Mouse (Mus musculus) thymus, postnatal 4 days (tissue): ENCODE data around the gene Pdzrn4.
"Not testable (repeated sequence)": the region's sequence is repeated elsewhere in the genome, so short reads cannot be mapped to it uniquely, and the experiment has no call there.

ENCODE experiments used
- DNase-seq: peaks from one replicate; pipeline ENCODE4 v3.0.0; 2021

The Pdzrn4 gene

GRCm38 (mm10) chr15:92396770-92397608 is at the start of gene Pdzrn4:
TSS of gene Pdzrn4 (plus strand) at chr15:92396881.
- peak; percentile 10 for DNase-seq

GRCm38 (mm10) chr15:92347426-92347825 is 49.3 kb upstream of the Pdzrn4 start:
- DNase-seq: no peak

- no peak for DNase-seq
Measured at GRCm38 (mm10) chr15:92347902-92348301, 48.8 kb upstream of the Pdzrn4 start.

- not testable (repeated sequence) for DNase-seq
Measured at GRCm38 (mm10) chr15:92348453-92348852, 48.2 kb upstream of the Pdzrn4 start.

- DNase-seq: no peak
Measured at GRCm38 (mm10) chr15:92364153-92364552, 32.5 kb upstream of the Pdzrn4 start.

- no peak for DNase-seq
Measured at GRCm38 (mm10) chr15:92364592-92364991, 32.1 kb upstream of the Pdzrn4 start.

GRCm38 (mm10) chr15:92394811-92395210 is 1.9 kb upstream of the Pdzrn4 start:
- no peak for DNase-seq

- DNase-seq: no peak
Measured at GRCm38 (mm10) chr15:92398747-92399146, 2.1 kb downstream of the Pdzrn4 start.

GRCm38 (mm10) chr15:92399278-92399677 is 2.6 kb downstream of the Pdzrn4 start:
- DNase-seq: no peak

GRCm38 (mm10) chr15:92401554-92401953 is 4.9 kb downstream of the Pdzrn4 start:
- DNase-seq: no peak

GRCm38 (mm10) chr15:92415323-92415722 is 18.6 kb downstream of the Pdzrn4 start:
- no peak for DNase-seq

- DNase-seq: no peak
Measured at GRCm38 (mm10) chr15:92416141-92416540, 19.5 kb downstream of the Pdzrn4 start.

GRCm38 (mm10) chr15:92416658-92417057 is 20.0 kb downstream of the Pdzrn4 start:
- DNase-seq: no peak

GRCm38 (mm10) chr15:92417120-92417519 is 20.4 kb downstream of the Pdzrn4 start:
- DNase-seq: no peak

GRCm38 (mm10) chr15:92434605-92435004 is 37.9 kb downstream of the Pdzrn4 start:
- DNase-seq: no peak

GRCm38 (mm10) chr15:92435306-92435705 is 38.6 kb downstream of the Pdzrn4 start:
- DNase-seq: no peak

GRCm38 (mm10) chr15:92441630-92442180 is 45.0 kb downstream of the Pdzrn4 start:
- no peak for DNase-seq

GRCm38 (mm10) chr15:92447708-92448147 is 51.0 kb downstream of the Pdzrn4 start:
- DNase-seq: no peak

- DNase-seq: no peak
Measured at GRCm38 (mm10) chr15:92449112-92449511, 52.4 kb downstream of the Pdzrn4 start.

- DNase-seq: no peak
Measured at GRCm38 (mm10) chr15:92452620-92453019, 55.9 kb downstream of the Pdzrn4 start.

GRCm38 (mm10) chr15:92482198-92482597 is 85.5 kb downstream of the Pdzrn4 start:
- DNase-seq: no peak

- DNase-seq: no peak
Measured at GRCm38 (mm10) chr15:92491376-92491775, 94.7 kb downstream of the Pdzrn4 start.

- no peak for DNase-seq
Measured at GRCm38 (mm10) chr15:92495465-92496174, 98.9 kb downstream of the Pdzrn4 start.
